Mouse (Mus musculus): ENCODE data around the gene Yipf6. TPM values are rescaled to one million over a fixed set of nuclear protein-coding genes. Genes with fewer than 3 reads are reported as not detected.

Gene Yipf6
- total and polyA plus RNA-seq, 3 experiments: 17.3 to 30.2 (median 20.7) TPM

DNA sequence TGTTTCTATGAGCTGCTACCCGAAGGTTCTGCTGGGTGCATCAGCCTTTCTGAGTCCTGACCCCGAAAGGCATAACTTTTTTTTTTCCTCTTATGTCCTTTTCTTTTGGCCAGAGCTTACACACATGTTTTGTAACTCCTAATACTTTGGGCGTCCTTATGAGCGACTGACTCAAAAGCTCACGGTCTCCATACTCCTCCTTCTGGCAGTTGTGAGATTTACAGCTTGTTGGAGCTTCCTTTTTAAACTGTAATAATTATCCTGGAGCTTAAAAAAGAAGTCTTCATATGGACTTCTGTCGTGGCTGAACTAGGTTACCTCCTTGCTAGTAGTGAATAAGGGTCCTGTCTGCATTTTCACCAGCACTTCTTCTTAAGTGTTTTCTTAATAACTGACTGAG, 16.7 kb upstream of the Yipf6 start:
- Histone ChIP-seq H3K9me3 (replicated peaks; ENCODE audit: low read length) (no peaks in the 10 kb centered on the region), H3K27ac (ENCODE audit: insufficient read depth, low read depth) (no peak overlapping the region), H3K36me3 (replicated peaks in 1 of 2; ENCODE audit: control insufficient read depth in 1 of 2, insufficient read depth in 1 of 2, low read length in 1 of 2) (no peaks in the 10 kb centered on the region), H3K4me2 (ENCODE audit: insufficient read depth, low read depth, poor library complexity, severe bottlenecking) (no peak overlapping the region; the same call in 1 of the 2 replicates), H3K4me1 (ENCODE audit: control insufficient read depth in 1 of 2, insufficient read depth in 2 of 2) (no peaks in the 10 kb centered on the region), H3K4me3 (replicated peaks in 1 of 3; ENCODE audit: low read depth in 2 of 3, low read length in 2 of 3, poor library complexity in 1 of 3) (no peak overlapping the region), H3K27me3 (replicated peaks) (no peaks in the 10 kb centered on the region), H3K79me2 (replicated peaks; ENCODE audit: control insufficient read depth, extremely low read depth, insufficient read depth, poor library complexity, severe bottlenecking) (no peaks in the 10 kb centered on the region), H3K9ac (ENCODE audit: insufficient read depth, low read depth) (no peak overlapping the region)
- in situ Hi-C loops (cut with MboI; ENCODE audit: low pct_ligation_motif_present, low pct_unique_long_range_greater_than_20kb, low sequenced_read_pairs) (no loop called here), dilution Hi-C loops (cut with MboI; ENCODE audit: extremely low pct_ligation_motif_present, extremely low pct_unique_long_range_greater_than_20kb, low sequenced_read_pairs) (no loop called here)
- TF ChIP-seq MAX (IDR thresholded peaks at IDR 0.05; ENCODE audit: low read length) (no peak), JUND (conservative IDR thresholded peaks at IDR 0.05; ENCODE audit: low read depth, low read length) (no peak), JUN (IDR thresholded peaks at IDR 0.05; ENCODE audit: insufficient read depth, low read depth, low read length) (no peak), TBP (conservative IDR thresholded peaks at IDR 0.05; ENCODE audit: low read depth, low read length) (no peak), EP300 (IDR thresholded peaks at IDR 0.05; ENCODE audit: low read length) (no peak), USF1 (IDR thresholded peaks at IDR 0.05; ENCODE audit: low read depth, low read length) (no peak), NRF1 (IDR thresholded peaks at IDR 0.05; ENCODE audit: low read depth, low read length) (no peak), USF2 (conservative IDR thresholded peaks at IDR 0.05; ENCODE audit: low read depth, low read length) (no peak), RAD21 (IDR thresholded peaks at IDR 0.05; ENCODE audit: low read depth, low read length) (peak; percentile 59), CHD2 (IDR thresholded peaks at IDR 0.05; ENCODE audit: low read length) (no peak), RCOR1 (conservative IDR thresholded peaks at IDR 0.05; ENCODE audit: low read depth, low read length) (no peak), CHD1 (IDR thresholded peaks at IDR 0.05; ENCODE audit: low read depth, low read length) (no peak), MAZ (IDR thresholded peaks at IDR 0.05; ENCODE audit: low read depth, low read length) (no peak), MEF2A (IDR thresholded peaks at IDR 0.05; ENCODE audit: borderline replicate concordance, low read depth, low read length) (no peak), CTCF (conservative IDR thresholded peaks at IDR 0.05 in 1 of 2, IDR thresholded peaks at IDR 0.05 in 1 of 2; ENCODE audit: low read depth in 2 of 2, low read length in 2 of 2) (peak; percentile 10 to 58; a peak in 2 of 4 replicates), UBTF (IDR thresholded peaks at IDR 0.05; ENCODE audit: low read depth, low read length) (no peak), SMC3 (IDR thresholded peaks at IDR 0.05; ENCODE audit: low read depth, low read length) (peak; percentile 63)
- DNase-seq (ENCODE audit: extremely low read depth): peak; percentile 46

DNA sequence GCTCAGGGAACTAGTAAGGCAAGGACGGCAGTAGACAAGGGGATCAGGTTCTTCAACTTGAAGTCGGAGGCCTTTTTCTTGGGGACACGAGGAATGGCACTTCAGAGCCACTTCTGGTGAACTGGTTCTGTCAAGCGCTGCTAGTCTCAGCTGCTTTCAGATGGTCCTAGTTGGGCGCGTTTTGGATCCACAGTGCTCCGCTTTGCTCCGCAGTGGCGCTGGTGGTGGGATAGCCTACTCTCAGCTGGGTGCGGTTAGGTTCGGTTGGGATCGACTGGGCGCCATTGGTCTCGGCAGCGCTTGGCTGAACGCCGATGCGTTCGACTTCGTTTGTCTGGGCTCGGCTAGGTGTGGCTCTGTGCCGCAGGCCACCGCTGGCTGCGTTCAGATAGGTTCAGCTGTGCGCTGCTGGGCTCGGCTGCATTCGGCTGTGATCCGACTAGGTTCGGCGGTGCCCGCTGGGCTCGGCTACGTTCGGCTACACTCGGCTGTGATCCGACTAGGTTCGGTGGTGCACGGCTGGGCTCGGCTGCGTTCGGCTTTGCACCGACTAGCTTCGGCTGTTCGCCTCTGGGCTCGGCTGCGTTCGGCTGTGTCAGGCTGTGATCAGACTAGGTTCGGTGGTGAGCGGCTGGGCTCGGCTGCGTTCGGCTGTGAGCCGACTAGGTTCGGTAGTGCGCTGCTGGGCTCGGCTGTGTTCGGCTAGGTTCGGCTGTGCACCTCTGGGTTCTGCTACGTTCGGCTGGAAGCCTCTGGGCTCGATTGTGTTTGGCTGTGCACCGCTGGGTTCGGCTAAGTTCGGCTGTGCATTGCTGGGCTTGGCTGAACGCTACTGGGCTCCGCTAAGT, 815 bp downstream of the Yipf6 start:
- H3K4me3 ChIP-seq (replicated peaks in 1 of 3; ENCODE audit: low read depth in 2 of 3, low read length in 2 of 3, poor library complexity in 1 of 3): peak overlapping the region; percentile 58 to 74 (median 66)
- H3K9me3 ChIP-seq (replicated peaks; ENCODE audit: low read length): no peaks in the 10 kb centered on the region
- H3K4me1 ChIP-seq (ENCODE audit: control insufficient read depth in 1 of 2, insufficient read depth in 2 of 2): peaks cover 0 to 6% of the 10 kb centered on the region in 2 experiments; a peak in 1 of 4 replicates
- H3K9ac ChIP-seq (ENCODE audit: insufficient read depth, low read depth): peak overlapping the region; percentile 79
- in situ Hi-C loops (cut with MboI; ENCODE audit: low pct_ligation_motif_present, low pct_unique_long_range_greater_than_20kb, low sequenced_read_pairs): loop anchor here (25.0 kb wide), 1 partner anchor 225 kb away; no protein-coding TSS in a partner anchor
- dilution Hi-C loops (cut with MboI; ENCODE audit: extremely low pct_ligation_motif_present, extremely low pct_unique_long_range_greater_than_20kb, low sequenced_read_pairs): no loop called here
- peak overlapping the region; percentile 56; the same call in 1 of the 2 replicates for H3K4me2 ChIP-seq (ENCODE audit: insufficient read depth, low read depth, poor library complexity, severe bottlenecking)
- TF ChIP-seq EP300 (IDR thresholded peaks at IDR 0.05; ENCODE audit: low read length): no peak
- peak; percentile 41; the same call in 1 of the 2 replicates for TF ChIP-seq POLR2A (IDR thresholded peaks at IDR 0.05; ENCODE audit: low read depth, low read length)
- TF ChIP-seq E2F4 (IDR thresholded peaks at IDR 0.05; ENCODE audit: insufficient replicate concordance, low read depth, low read length): no peak
- 0 out of 2 replicates have a peak, but pooled peaks have one; percentile 38 for TF ChIP-seq KAT2A (IDR thresholded peaks at IDR 0.05; ENCODE audit: insufficient replicate concordance, low read length)
- peaks cover 0 to 8% of the 10 kb centered on the region in 2 experiments for H3K36me3 ChIP-seq (replicated peaks in 1 of 2; ENCODE audit: control insufficient read depth in 1 of 2, insufficient read depth in 1 of 2, low read length in 1 of 2)
- peaks cover 10% of the 10 kb centered on the region for H3K79me2 ChIP-seq (replicated peaks; ENCODE audit: control insufficient read depth, extremely low read depth, insufficient read depth, poor library complexity, severe bottlenecking)
- H3K27me3 ChIP-seq (replicated peaks): no peaks in the 10 kb centered on the region
- peak; percentile 76 for DNase-seq (ENCODE audit: extremely low read depth)
- peak overlapping the region; percentile 79 for H3K27ac ChIP-seq (ENCODE audit: insufficient read depth, low read depth)

Measured in CH12.LX (cell line).